Mouse (Mus musculus): ENCODE data around the gene St8sia2. TPM values are rescaled to one million over a fixed set of nuclear protein-coding genes. Genes with fewer than 3 reads are reported as not detected.

St8sia2 gene
- 0.02 TPM in 2 replicates for polyA plus RNA-seq (2012; rRNA removed)

DNA sequence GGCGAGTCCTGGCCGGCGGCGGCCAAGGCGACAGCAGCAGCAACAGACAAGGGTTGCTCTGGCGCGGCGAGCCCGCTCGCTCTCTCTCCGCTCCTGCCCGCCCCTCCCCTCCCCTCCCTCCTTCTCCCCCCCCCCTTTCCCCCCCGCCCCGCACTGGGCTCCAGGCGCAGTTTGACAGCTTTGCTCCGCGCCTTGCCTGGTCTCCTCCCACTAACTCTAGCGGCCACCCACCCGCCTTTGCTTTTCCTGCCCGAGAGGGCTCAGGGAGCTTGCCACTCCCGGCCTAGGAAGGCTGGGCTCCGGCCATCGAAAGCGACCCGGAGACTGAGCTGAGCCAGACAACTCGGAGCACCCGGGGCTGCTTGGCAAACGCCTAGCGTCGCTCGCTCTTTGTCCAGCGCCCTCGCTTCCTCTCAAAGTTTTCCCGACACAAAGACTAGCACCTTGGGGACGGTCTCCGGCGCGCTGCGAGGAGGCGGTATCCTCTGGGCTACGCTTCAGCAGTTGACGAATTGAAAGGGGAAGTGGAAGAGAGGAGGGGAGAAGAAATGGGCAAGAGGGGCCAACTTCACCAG is at the start of gene St8sia2:
TSS of gene St8sia2 (minus strand) at position 90 of the 575 bp plus-strand sequence.

